Mouse (Mus musculus): Measurements from ENCODE around the gene Slc44a4.

DNA sequence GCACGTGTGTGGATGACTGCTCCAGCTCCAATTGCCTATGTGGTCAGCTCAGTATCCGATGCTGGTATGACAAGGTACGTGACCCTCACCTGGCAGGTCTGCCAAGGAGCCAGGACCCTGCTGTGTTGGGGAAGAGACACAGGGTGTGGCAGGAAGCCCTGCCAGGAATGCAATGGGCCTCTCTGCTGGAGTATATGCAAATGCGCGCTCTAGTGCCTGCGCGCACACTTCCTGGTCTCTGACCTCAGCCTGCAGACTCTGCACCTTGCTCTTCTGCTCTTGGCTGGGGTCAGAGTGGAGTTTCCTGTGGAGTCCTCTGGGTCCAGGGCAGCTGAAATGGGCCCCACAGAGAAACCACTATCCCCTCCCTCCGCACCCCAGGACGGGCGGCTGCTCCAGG, 3.3 kb upstream of the Slc44a4 start:
- TF ChIP-seq CTCF (IDR thresholded peaks at IDR 0.05; ENCODE audit: low read depth) (no peak), EP300 (IDR thresholded peaks at IDR 0.05; ENCODE audit: low read depth) (no peak)
